Mouse (Mus musculus) adrenal gland, adult (tissue): ENCODE data around the gene Gm21883.
"Not testable (repeated sequence)": the region's sequence is repeated elsewhere in the genome, so short reads cannot be mapped to it uniquely, and the experiment has no call there.

ENCODE experiments used
- DNase-seq, 2 experiments: peaks; one replicate each; pipeline ENCODE4 v3.0.0; 2022 to 2023; ENCODE audit warnings: low spot score in 1 of 2; ENCODE audit not compliant: inconsistent age in 2 of 2

The Gm21883 gene

GRCm38 (mm10) chrX:31574183-31574582 lies at the start of gene Gm21883:
Gene Gm21883, minus strand, starts transcription at chrX:31574283.
- DNase-seq = not testable (repeated sequence)

GRCm38 (mm10) chrX:31618820-31619219 lies 44.7 kb upstream of the Gm21883 start, which contains the start of gene Spin2e:
Gene Spin2e, minus strand, starts transcription at chrX:31618920.
- not testable (repeated sequence) for DNase-seq
